Mouse (Mus musculus): ENCODE measurements around the gene Rhoh. TPM values are rescaled to one million over a fixed set of nuclear protein-coding genes. Genes with fewer than 3 reads are reported as not detected.

The Rhoh gene
- polyA plus RNA-seq, 1 experiment from 2014 or later, result 0.59 TPM

Other genes starting within 250 kb of the Rhoh start
- gene Pds5a, start 162.9 kb upstream of the Rhoh start, polyA plus RNA-seq (2016; fragmentation: Nextera tagmentation; extraction: Ambion mirVana), result 130 and 136 TPM in 2 replicates
- 42.1 and 43.5 TPM in 2 replicates for gene N4bp2, start 97.7 kb upstream of the Rhoh start, polyA plus RNA-seq (2016; fragmentation: Nextera tagmentation; extraction: Ambion mirVana)
- gene Chrna9, start 73.7 kb downstream of the Rhoh start, polyA plus RNA-seq (2016; fragmentation: Nextera tagmentation; extraction: Ambion mirVana), result not detected in 2 replicates
- 0.13 TPM in 1 of 2 replicates, not detected in the other for gene 9130230L23Rik, start 143.1 kb downstream of the Rhoh start, polyA plus RNA-seq (2016; fragmentation: Nextera tagmentation; extraction: Ambion mirVana)

Measured in forebrain, embryonic 12.5 days (tissue).